8 mouse cellular contexts compared by ENCODE assay signal in genomic region chr10:120979779-120980395, GRCm38 (mm10). TPM values are rescaled to one million over a fixed set of nuclear protein-coding genes. Genes with fewer than 3 reads are reported as not detected.
DNase-seq lines count a peak whose midpoint lies in the region; ATAC-seq and TF ChIP-seq lines count a peak whose summit lies in the region.

No protein-coding gene starts in this region.

- peak overlapping the region; percentile 76 for H3K4me3 ChIP-seq in layer of hippocampus, adult 2 months
- H3K4me3 ChIP-seq in brown adipose tissue, adult 24 weeks (ENCODE audit: insufficient read depth, low read depth, low read length): peak overlapping the region; percentile 97
- H3K4me3 ChIP-seq in hindbrain, postnatal 0 days (ENCODE audit: low read length): peak overlapping the region; percentile 88
- peak overlapping the region; percentile 95 for H3K4me3 ChIP-seq in midbrain, embryonic 15.5 days

- H3K36me3 ChIP-seq in hindbrain, postnatal 0 days (ENCODE audit: insufficient read depth, low read length): no peaks in the 10 kb centered on the region
- H3K36me3 ChIP-seq in midbrain, embryonic 15.5 days (replicated peaks): no peaks in the 10 kb centered on the region

- H3K27me3 ChIP-seq in hindbrain, postnatal 0 days (ENCODE audit: insufficient read depth, low read length): no peaks in the 10 kb centered on the region
- no peaks in the 10 kb centered on the region for H3K27me3 ChIP-seq in midbrain, embryonic 15.5 days (replicated peaks)

- peak overlapping the region; percentile 95 for H3K27ac ChIP-seq in layer of hippocampus, adult 2 months
- peak overlapping the region; percentile 44 for H3K27ac ChIP-seq in brown adipose tissue, adult 24 weeks (replicated peaks; ENCODE audit: low read depth, low read length)
- H3K27ac ChIP-seq in hindbrain, postnatal 0 days: peak overlapping the region; percentile 96
- peak overlapping the region; percentile 98 for H3K27ac ChIP-seq in midbrain, embryonic 15.5 days

- H3K4me1 ChIP-seq in brown adipose tissue, adult 24 weeks (ENCODE audit: control insufficient read depth, insufficient read depth, insufficient read length, low read length): peaks cover 8% of the 10 kb centered on the region
- peaks cover 5% of the 10 kb centered on the region; the same call in 1 of the 2 replicates for H3K4me1 ChIP-seq in hindbrain, postnatal 0 days (ENCODE audit: insufficient read depth, low read length)
- H3K4me1 ChIP-seq in midbrain, embryonic 15.5 days: peaks cover 18% of the 10 kb centered on the region

- no peak for TF ChIP-seq CTCF in layer of hippocampus, adult 2 months (conservative IDR thresholded peaks at IDR 0.05)
- no peak for TF ChIP-seq CTCF in hindbrain, postnatal 0 days (IDR thresholded peaks at IDR 0.05; ENCODE audit: low read depth)

- peak overlapping the region; percentile 95 for H3K4me2 ChIP-seq in hindbrain, postnatal 0 days (ENCODE audit: low read depth, low read length)
- H3K4me2 ChIP-seq in midbrain, embryonic 15.5 days: peak overlapping the region; percentile 72

- no peak for ATAC-seq in hindbrain, postnatal 0 days
- ATAC-seq in midbrain, embryonic 15.5 days (replicated peaks): no peak

- H3K9ac ChIP-seq in hindbrain, postnatal 0 days (replicated peaks; ENCODE audit: low read length): peak overlapping the region; percentile 92
- H3K9ac ChIP-seq in midbrain, embryonic 15.5 days: peak overlapping the region; percentile 88

- WGBS in hindbrain, postnatal 0 days: 10% methylated on average over 8 of the region's 8 CpGs
- 16% methylated on average over 8 of the region's 8 CpGs for WGBS in midbrain, embryonic 15.5 days

- no peak for DNase-seq in layer of hippocampus, adult 2 months (ENCODE audit: low spot score in 2 of 2)
- no peak for DNase-seq in layer of hippocampus, adult 11-12 months (ENCODE audit: low spot score)
- DNase-seq in hindbrain, postnatal 0 days (ENCODE audit: low spot score): peak; percentile 20
- DNase-seq in urinary bladder, postnatal 14 days (ENCODE audit: low spot score): no peak
- DNase-seq in yolk sac, embryonic 10.5 days (ENCODE audit: low spot score): no peak
- no peak for DNase-seq in right cerebral cortex, postnatal 10 days (ENCODE audit: low spot score in 2 of 2)

- no peaks in the 10 kb centered on the region for H3K9me3 ChIP-seq in hindbrain, postnatal 0 days (ENCODE audit: low read length)
- H3K9me3 ChIP-seq in midbrain, embryonic 15.5 days: no peaks in the 10 kb centered on the region

RNA-seq across cellular contexts. Expression of gene Lemd3, which starts 0.8 kb away (rescaled TPM):
- 10 to 100 TPM; 33.3 to 34.7 TPM for total RNA-seq in layer of hippocampus, adult 2 months (2021)
- polyA plus RNA-seq in brown adipose tissue, adult 24 weeks (2012; ENCODE audit: insufficient read depth, insufficient read length, missing spikeins): 5.3 and 5.7 TPM in 2 replicates
- 20.7 and 26.1 TPM in 2 replicates for total RNA-seq in hindbrain, postnatal 0 days (2014; rRNA removed)
- 2.8 TPM in 2 replicates for polyA plus RNA-seq in hindbrain, postnatal 0 days (2015; fragmentation: Nextera tagmentation; extraction: Ambion mirVana)
- 2.9 and 3.1 TPM in 2 replicates for polyA plus RNA-seq in midbrain, embryonic 15.5 days (2015; fragmentation: Nextera tagmentation; extraction: Ambion mirVana)

RNA-seq across cellular contexts. Expression of gene Wif1, which starts 53.9 kb away (rescaled TPM):
- 1 to 10 TPM in 1 of 2 experiments, under 1 TPM in 1; 0.82 to 1.0 TPM for total RNA-seq in layer of hippocampus, adult 2 months (2021)
- not detected in 2 replicates for polyA plus RNA-seq in brown adipose tissue, adult 24 weeks (2012; ENCODE audit: insufficient read depth, insufficient read length, missing spikeins)
- 5.4 and 6.4 TPM in 2 replicates for total RNA-seq in hindbrain, postnatal 0 days (2014; rRNA removed)
- 9.4 and 11.7 TPM in 2 replicates for polyA plus RNA-seq in hindbrain, postnatal 0 days (2015; fragmentation: Nextera tagmentation; extraction: Ambion mirVana)
- 13.1 and 19.2 TPM in 2 replicates for polyA plus RNA-seq in midbrain, embryonic 15.5 days (2015; fragmentation: Nextera tagmentation; extraction: Ambion mirVana)

Comparison
In these comparisons a context has a peak if more than half of its experiments do, and no peak if none do; other contexts are left out.
1. H3K27ac ChIP-seq: peak in every context shown above with its lines; median percentile 98 in midbrain, embryonic 15.5 days; 96 in hindbrain, postnatal 0 days; 95 in layer of hippocampus, adult 2 months; 44 in brown adipose tissue, adult 24 weeks.